Mouse (Mus musculus) forebrain, embryonic 10.5 days (tissue): ENCODE measurements around the gene Pitpnc1. TPM values are rescaled to one million over a fixed set of nuclear protein-coding genes. Genes with fewer than 3 reads are reported as not detected.

Experiments used
- DNase-seq: peaks from one replicate; pipeline ENCODE4 v3.0.0-alpha.2; 2017; ENCODE audit warnings: low spot score; ENCODE audit errors: extremely low spot score
- H3K27ac ChIP-seq: fragments of 300-500 bp; sonication (generic); 2 replicates; pipeline ENCODE4 v1.5.1; 2016; ENCODE audit warnings: mild to moderate bottlenecking
- H3K27me3 ChIP-seq: fragments of 300-500 bp; sonication (generic); 2 replicates; pipeline ENCODE4 v1.6.1; 2016; ENCODE audit warnings: mild to moderate bottlenecking; ENCODE audit not compliant: poor library complexity, severe bottlenecking
- H3K36me3 ChIP-seq: fragments of 300-500 bp; sonication (generic); replicated peaks from 2 replicates; pipeline ENCODE4 v1.6.1; 2016; ENCODE audit warnings: mild to moderate bottlenecking, moderate library complexity
- H3K4me1 ChIP-seq: fragments of 300-500 bp; sonication (generic); 2 replicates; pipeline ENCODE4 v1.6.1; 2016
- H3K4me3 ChIP-seq: fragments of 300-500 bp; sonication (generic); 2 replicates; pipeline ENCODE4 v1.5.1; 2016; ENCODE audit warnings: mild to moderate bottlenecking, moderate library complexity
- H3K9me3 ChIP-seq: fragments of 300-500 bp; sonication (generic); 2 replicates; pipeline ENCODE4 v1.6.1; 2016; ENCODE audit warnings: mild to moderate bottlenecking, moderate library complexity
- WGBS: fragments of 180-500 bp; shearing (Covaris S2); methylation state at CpG from one replicate; pipeline ENCODE4 v1.1.7; 2016; 5-methylcytosine and 5-hydroxymethylcytosine counted together
- polyA plus RNA-seq: library from polyadenylated mRNA; unstranded; fragments of >200 nt; fragmentation: Nextera tagmentation; extraction: Ambion mirVana; gene quantifications from 2 replicates; pipeline ENCODE4 v1.2.1, GENCODE M21; 2016

The Pitpnc1 gene
- polyA plus RNA-seq, 1 experiment from 2014 or later: 26.8 TPM

- WGBS: 93% methylated on average over 5 of the region's 5 CpGs
Measured at GRCm38 (mm10) chr11:107233252-107233890, 237.1 kb downstream of the Pitpnc1 start.

GRCm38 (mm10) chr11:107230128-107230527, 240.4 kb downstream of the Pitpnc1 start:
- WGBS: 67% methylated on average over 10 of the region's 10 CpGs
- DNase-seq: no peak
- H3K4me1 ChIP-seq: peaks cover 14% of the 10 kb centered on the region
- H3K36me3 ChIP-seq: peaks cover 69% of the 10 kb centered on the region
- peaks cover 13% of the 10 kb centered on the region; the same call in 1 of the 2 replicates for H3K9me3 ChIP-seq
- H3K4me3 ChIP-seq: no peak overlapping the region
- H3K27ac ChIP-seq: no peak overlapping the region
- H3K27me3 ChIP-seq: peaks cover 7% of the 10 kb centered on the region; the same call in 1 of the 2 replicates

More at GRCm38 (mm10) chr11:107233252-107233890, 237.1 kb downstream of the Pitpnc1 start:
- DNase-seq: no peak
- Histone ChIP-seq H3K27me3 (peaks cover 7% of the 10 kb centered on the region; the same call in 1 of the 2 replicates), H3K4me3 (no peak overlapping the region), H3K36me3 (peaks cover 41% of the 10 kb centered on the region), H3K27ac (no peak overlapping the region), H3K9me3 (peaks cover 8% of the 10 kb centered on the region; the same call in 1 of the 2 replicates), H3K4me1 (peaks cover 14% of the 10 kb centered on the region)

- Histone ChIP-seq H3K27ac (no peak overlapping the region), H3K4me3 (no peak overlapping the region), H3K27me3 (peaks cover 5% of the 10 kb centered on the region; the same call in 1 of the 2 replicates), H3K4me1 (peaks cover 22% of the 10 kb centered on the region), H3K9me3 (peaks cover 7% of the 10 kb centered on the region; the same call in 1 of the 2 replicates), H3K36me3 (peaks cover 46% of the 10 kb centered on the region)
- no peak for DNase-seq
- WGBS: 97% methylated on average over 1 of the region's 1 CpGs
Measured at GRCm38 (mm10) chr11:107226431-107226830, 244.1 kb downstream of the Pitpnc1 start.

GRCm38 (mm10) chr11:107226013-107226412, 244.5 kb downstream of the Pitpnc1 start:
- Histone ChIP-seq H3K36me3 (peaks cover 42% of the 10 kb centered on the region), H3K27ac (no peak overlapping the region), H3K4me3 (no peak overlapping the region), H3K27me3 (0 out of 2 replicates have a peak, but pooled peaks cover 3% of the 10 kb centered on the region), H3K9me3 (peaks cover 5% of the 10 kb centered on the region; the same call in 1 of the 2 replicates), H3K4me1 (peaks cover 22% of the 10 kb centered on the region)
- 95% methylated on average over 10 of the region's 10 CpGs for WGBS
- no peak for DNase-seq

GRCm38 (mm10) chr11:107225301-107225700, 245.2 kb downstream of the Pitpnc1 start:
- Histone ChIP-seq H3K36me3 (peaks cover 42% of the 10 kb centered on the region), H3K27me3 (0 out of 2 replicates have a peak, but pooled peaks cover 3% of the 10 kb centered on the region), H3K4me3 (no peak overlapping the region), H3K4me1 (peaks cover 17% of the 10 kb centered on the region), H3K9me3 (peaks cover 5% of the 10 kb centered on the region; the same call in 1 of the 2 replicates), H3K27ac (no peak overlapping the region)
- WGBS: 89% methylated on average over 5 of the region's 5 CpGs
- no peak for DNase-seq

- WGBS: 70% methylated on average over 8 of the region's 8 CpGs
- H3K36me3 ChIP-seq: peaks cover 42% of the 10 kb centered on the region
- H3K4me3 ChIP-seq: no peak overlapping the region
- peaks cover 7% of the 10 kb centered on the region; the same call in 1 of the 2 replicates for H3K4me1 ChIP-seq
- H3K9me3 ChIP-seq: peaks cover 5% of the 10 kb centered on the region; the same call in 1 of the 2 replicates
- no peaks in the 10 kb centered on the region for H3K27me3 ChIP-seq
- no peak for DNase-seq
- H3K27ac ChIP-seq: no peak overlapping the region
Measured at GRCm38 (mm10) chr11:107223667-107224214, 246.8 kb downstream of the Pitpnc1 start.

GRCm38 (mm10) chr11:107223169-107223561, 247.3 kb downstream of the Pitpnc1 start:
- 83% methylated on average over 1 of the region's 1 CpGs for WGBS
- H3K27ac ChIP-seq: no peak overlapping the region
- no peak for DNase-seq
- no peak overlapping the region for H3K4me3 ChIP-seq
- peaks cover 4% of the 10 kb centered on the region; the same call in 1 of the 2 replicates for H3K9me3 ChIP-seq
- H3K36me3 ChIP-seq: peaks cover 36% of the 10 kb centered on the region
- H3K27me3 ChIP-seq: no peaks in the 10 kb centered on the region
- peaks cover 7% of the 10 kb centered on the region; the same call in 1 of the 2 replicates for H3K4me1 ChIP-seq

- DNase-seq: no peak
- H3K36me3 ChIP-seq: peaks cover 31% of the 10 kb centered on the region
- H3K27ac ChIP-seq: 0 out of 2 replicates have a peak overlapping the region, but pooled peaks have one; percentile 12
- no peaks in the 10 kb centered on the region for H3K9me3 ChIP-seq
- H3K4me3 ChIP-seq: no peak overlapping the region
- H3K27me3 ChIP-seq: no peaks in the 10 kb centered on the region
- 79% methylated on average over 12 of the region's 12 CpGs for WGBS
- H3K4me1 ChIP-seq: peaks cover 7% of the 10 kb centered on the region; the same call in 1 of the 2 replicates
Measured at GRCm38 (mm10) chr11:107222531-107223168, 247.8 kb downstream of the Pitpnc1 start.

GRCm38 (mm10) chr11:107215111-107215510, 255.4 kb downstream of the Pitpnc1 start:
- H3K36me3 ChIP-seq: peaks cover 37% of the 10 kb centered on the region
- H3K27ac ChIP-seq: no peak overlapping the region
- no peaks in the 10 kb centered on the region for H3K27me3 ChIP-seq
- H3K4me1 ChIP-seq: peaks cover 5% of the 10 kb centered on the region; the same call in 1 of the 2 replicates
- DNase-seq: no peak
- WGBS: 88% methylated on average over 9 of the region's 9 CpGs
- no peaks in the 10 kb centered on the region for H3K9me3 ChIP-seq
- no peak overlapping the region for H3K4me3 ChIP-seq

GRCm38 (mm10) chr11:107213745-107214144, 256.8 kb downstream of the Pitpnc1 start:
- WGBS: 81% methylated on average over 5 of the region's 5 CpGs

GRCm38 (mm10) chr11:107209818-107210217, 260.7 kb downstream of the Pitpnc1 start:
- no peak overlapping the region for H3K4me3 ChIP-seq
- H3K27ac ChIP-seq: no peak overlapping the region
- peaks cover 5% of the 10 kb centered on the region; the same call in 1 of the 2 replicates for H3K4me1 ChIP-seq
- WGBS: 90% methylated on average over 13 of the region's 13 CpGs
- peaks cover 17% of the 10 kb centered on the region; the same call in 1 of the 2 replicates for H3K36me3 ChIP-seq
- no peak for DNase-seq
- no peaks in the 10 kb centered on the region for H3K9me3 ChIP-seq
- H3K27me3 ChIP-seq: no peaks in the 10 kb centered on the region

More at GRCm38 (mm10) chr11:107213745-107214144, 256.8 kb downstream of the Pitpnc1 start:
- Histone ChIP-seq H3K4me3 (no peak overlapping the region), H3K36me3 (peaks cover 34% of the 10 kb centered on the region), H3K27ac (no peak overlapping the region), H3K4me1 (peaks cover 5% of the 10 kb centered on the region; the same call in 1 of the 2 replicates), H3K27me3 (no peaks in the 10 kb centered on the region), H3K9me3 (no peaks in the 10 kb centered on the region)
- DNase-seq: no peak

- H3K4me1 ChIP-seq: no peaks in the 10 kb centered on the region
- no peak overlapping the region for H3K4me3 ChIP-seq
- H3K27me3 ChIP-seq: no peaks in the 10 kb centered on the region
- H3K36me3 ChIP-seq: no peaks in the 10 kb centered on the region
- H3K27ac ChIP-seq: no peak overlapping the region
- no peaks in the 10 kb centered on the region for H3K9me3 ChIP-seq
- 88% methylated on average over 11 of the region's 11 CpGs for WGBS
- DNase-seq: no peak
Measured at GRCm38 (mm10) chr11:107201773-107202172, 268.7 kb downstream of the Pitpnc1 start.
